Mouse (Mus musculus): ENCODE data around the gene Olfr1087. TPM values are rescaled to one million over a fixed set of nuclear protein-coding genes. Genes with fewer than 3 reads are reported as not detected.

Gene Olfr1087
- polyA plus RNA-seq (2014; fragmentation: Illumina TruSeq; extraction: RNeasy Lipid Tissue Mini Kit (QIAGEN cat#74804); ENCODE audit: low read depth, low replicate concordance) = not detected

DNA sequence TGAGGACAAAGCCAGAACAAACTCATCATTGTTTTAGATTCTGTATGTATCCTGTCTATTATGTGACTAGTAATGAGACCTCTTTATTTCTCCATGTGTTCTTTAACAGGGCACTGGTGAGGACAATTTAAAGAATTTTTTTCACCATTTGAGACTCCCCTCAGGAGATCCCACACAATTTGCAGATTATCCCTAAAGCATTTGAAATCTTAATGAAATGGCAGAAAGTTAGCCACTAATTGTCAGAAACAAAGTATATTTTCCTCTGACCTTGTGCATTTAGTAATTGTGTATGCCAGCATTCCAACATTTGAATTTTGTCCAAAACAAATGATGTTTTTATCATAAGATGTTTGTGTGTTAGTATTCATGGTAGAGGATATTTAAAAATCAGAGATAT is at the start of gene Olfr1087:
Gene Olfr1087 (minus strand): TSS at position 101 of the 400 bp plus-strand sequence.

GRCm38 (mm10) chr2:86733601-86734000 is 35.4 kb upstream of the Olfr1087 start, which contains the start of gene Olfr1089:
Olfr1089 (minus strand) TSS chr2:86733701.

DNA sequence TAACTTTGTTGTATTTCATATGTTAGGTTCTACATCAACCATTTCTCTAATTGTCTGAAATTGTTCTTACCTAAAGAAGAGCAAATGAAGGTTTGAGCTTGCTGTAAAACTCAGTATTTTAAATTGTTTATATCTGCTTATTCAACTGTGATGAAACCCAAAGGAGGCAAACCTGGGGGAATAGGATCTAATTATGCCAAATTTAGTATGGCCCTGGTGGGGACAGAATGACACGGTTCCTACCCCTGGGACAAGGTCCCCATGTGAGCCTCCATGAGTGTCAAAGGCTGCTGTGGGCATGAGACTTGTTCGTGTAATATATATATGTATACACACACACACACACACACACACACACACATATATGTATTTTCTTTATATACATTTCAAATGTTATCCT is 18.2 kb downstream of the Olfr1087 start, which contains the start of gene Olfr1086:
Gene Olfr1086 (minus strand): TSS at position 101 of the 400 bp plus-strand sequence.

GRCm38 (mm10) chr2:86661919-86662318 is 36.3 kb downstream of the Olfr1087 start, which contains the start of gene Olfr1085:
Olfr1085 (minus strand) TSS chr2:86662019.

DNA sequence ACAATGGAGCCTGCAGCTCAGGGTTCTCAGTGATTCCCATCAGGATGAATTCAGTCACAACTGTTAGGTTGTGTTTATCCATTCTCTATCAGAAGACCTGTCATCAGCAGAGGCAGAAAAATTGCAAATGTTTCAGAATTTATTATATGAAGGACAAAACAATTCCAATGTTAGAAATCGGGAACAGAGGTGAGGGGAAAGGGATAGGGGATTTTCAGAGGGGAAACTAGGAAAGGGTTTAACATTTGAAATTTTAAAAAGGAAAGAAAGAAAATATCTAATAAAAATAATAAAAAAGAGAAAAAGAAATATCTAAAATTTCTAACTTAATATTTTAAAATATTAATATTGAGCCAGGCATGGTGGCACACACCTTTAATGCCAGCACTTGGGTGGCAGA is 58.6 kb downstream of the Olfr1087 start, which contains the start of gene Olfr1084:
Gene Olfr1084 (minus strand): TSS at position 101 of the 400 bp plus-strand sequence.

Other genes with a start within 250 kb of the Olfr1087 start
- not detected for gene Olfr1065, start 247.8 kb downstream of the Olfr1087 start, polyA plus RNA-seq (2014; fragmentation: Illumina TruSeq; extraction: RNeasy Lipid Tissue Mini Kit (QIAGEN cat#74804); ENCODE audit: low read depth, low replicate concordance)
- not detected for gene Olfr1066, start 242.1 kb downstream of the Olfr1087 start, polyA plus RNA-seq (2014; fragmentation: Illumina TruSeq; extraction: RNeasy Lipid Tissue Mini Kit (QIAGEN cat#74804); ENCODE audit: low read depth, low replicate concordance)
- not detected for gene Olfr228, start 211.0 kb downstream of the Olfr1087 start, polyA plus RNA-seq (2014; fragmentation: Illumina TruSeq; extraction: RNeasy Lipid Tissue Mini Kit (QIAGEN cat#74804); ENCODE audit: low read depth, low replicate concordance)
- gene Olfr1076, start 189.9 kb downstream of the Olfr1087 start, polyA plus RNA-seq (2014; fragmentation: Illumina TruSeq; extraction: RNeasy Lipid Tissue Mini Kit (QIAGEN cat#74804); ENCODE audit: low read depth, low replicate concordance) = not detected
- not detected for gene Olfr1079, start 155.9 kb downstream of the Olfr1087 start, polyA plus RNA-seq (2014; fragmentation: Illumina TruSeq; extraction: RNeasy Lipid Tissue Mini Kit (QIAGEN cat#74804); ENCODE audit: low read depth, low replicate concordance)
- gene Olfr1080, start 140.2 kb downstream of the Olfr1087 start, polyA plus RNA-seq (2014; fragmentation: Illumina TruSeq; extraction: RNeasy Lipid Tissue Mini Kit (QIAGEN cat#74804); ENCODE audit: low read depth, low replicate concordance) = not detected
- gene Olfr1082, start 99.4 kb downstream of the Olfr1087 start, polyA plus RNA-seq (2014; fragmentation: Illumina TruSeq; extraction: RNeasy Lipid Tissue Mini Kit (QIAGEN cat#74804); ENCODE audit: low read depth, low replicate concordance) = not detected
- not detected for gene Olfr1084, start 58.7 kb downstream of the Olfr1087 start, polyA plus RNA-seq (2014; fragmentation: Illumina TruSeq; extraction: RNeasy Lipid Tissue Mini Kit (QIAGEN cat#74804); ENCODE audit: low read depth, low replicate concordance)
- gene Olfr1085, start 36.4 kb downstream of the Olfr1087 start, polyA plus RNA-seq (2014; fragmentation: Illumina TruSeq; extraction: RNeasy Lipid Tissue Mini Kit (QIAGEN cat#74804); ENCODE audit: low read depth, low replicate concordance) = not detected
- gene Olfr1086, start 18.3 kb downstream of the Olfr1087 start, polyA plus RNA-seq (2014; fragmentation: Illumina TruSeq; extraction: RNeasy Lipid Tissue Mini Kit (QIAGEN cat#74804); ENCODE audit: low read depth, low replicate concordance) = not detected
- gene Olfr1089, start 35.3 kb upstream of the Olfr1087 start, polyA plus RNA-seq (2014; fragmentation: Illumina TruSeq; extraction: RNeasy Lipid Tissue Mini Kit (QIAGEN cat#74804); ENCODE audit: low read depth, low replicate concordance) = not detected
- not detected for gene Olfr1090, start 60.6 kb upstream of the Olfr1087 start, polyA plus RNA-seq (2014; fragmentation: Illumina TruSeq; extraction: RNeasy Lipid Tissue Mini Kit (QIAGEN cat#74804); ENCODE audit: low read depth, low replicate concordance)
- gene Olfr1093, start 84.1 kb upstream of the Olfr1087 start, polyA plus RNA-seq (2014; fragmentation: Illumina TruSeq; extraction: RNeasy Lipid Tissue Mini Kit (QIAGEN cat#74804); ENCODE audit: low read depth, low replicate concordance) = not detected
- not detected for gene Olfr141, start 111.6 kb upstream of the Olfr1087 start, polyA plus RNA-seq (2014; fragmentation: Illumina TruSeq; extraction: RNeasy Lipid Tissue Mini Kit (QIAGEN cat#74804); ENCODE audit: low read depth, low replicate concordance)
- gene Olfr1094, start 126.3 kb upstream of the Olfr1087 start, polyA plus RNA-seq (2014; fragmentation: Illumina TruSeq; extraction: RNeasy Lipid Tissue Mini Kit (QIAGEN cat#74804); ENCODE audit: low read depth, low replicate concordance) = not detected
- gene Olfr1095, start 153.3 kb upstream of the Olfr1087 start, polyA plus RNA-seq (2014; fragmentation: Illumina TruSeq; extraction: RNeasy Lipid Tissue Mini Kit (QIAGEN cat#74804); ENCODE audit: low read depth, low replicate concordance) = not detected
- gene Gm13723, start 176.4 kb upstream of the Olfr1087 start, polyA plus RNA-seq (2014; fragmentation: Illumina TruSeq; extraction: RNeasy Lipid Tissue Mini Kit (QIAGEN cat#74804); ENCODE audit: low read depth, low replicate concordance) = not detected
- gene Olfr1097, start 193.8 kb upstream of the Olfr1087 start, polyA plus RNA-seq (2014; fragmentation: Illumina TruSeq; extraction: RNeasy Lipid Tissue Mini Kit (QIAGEN cat#74804); ENCODE audit: low read depth, low replicate concordance) = not detected
- not detected for gene Olfr1098, start 226.2 kb upstream of the Olfr1087 start, polyA plus RNA-seq (2014; fragmentation: Illumina TruSeq; extraction: RNeasy Lipid Tissue Mini Kit (QIAGEN cat#74804); ENCODE audit: low read depth, low replicate concordance)

Measured in adipose tissue, adult 10 weeks (tissue).